Mouse (Mus musculus): ENCODE measurements around the gene Etv2. TPM values are rescaled to one million over a fixed set of nuclear protein-coding genes. Genes with fewer than 3 reads are reported as not detected.

Gene Etv2
- not detected for polyA plus RNA-seq (2014; fragmentation: Illumina TruSeq; extraction: RNeasy Lipid Tissue Mini Kit (QIAGEN cat#74804); ENCODE audit: insufficient read depth, low read depth, low replicate concordance)

GRCm38 (mm10) chr7:30635752-30636151 lies at the start of gene Etv2:
TSS of gene Etv2 (minus strand) at chr7:30635852.

DNA sequence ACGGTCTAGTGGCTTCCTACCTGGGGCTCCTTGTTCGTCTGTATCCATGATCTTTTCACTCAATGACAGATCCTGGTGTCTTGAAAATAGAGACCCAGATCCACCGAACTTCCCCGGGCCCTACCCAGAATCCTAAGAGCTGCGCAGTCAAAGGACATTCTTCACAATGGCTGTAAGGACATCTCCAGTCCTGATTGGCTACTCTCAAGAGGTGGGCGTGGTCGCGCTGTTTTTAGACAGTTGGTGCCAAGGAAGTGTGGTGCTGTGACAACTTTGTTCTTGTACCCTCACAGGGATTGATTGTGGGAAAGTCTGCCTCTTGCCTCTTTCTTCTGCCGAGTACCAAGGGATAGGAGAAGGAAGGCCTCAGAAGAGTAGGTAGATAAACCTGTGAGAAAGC lies 35.8 kb upstream of the Etv2 start, which contains the start of gene Pmis2:
Gene Pmis2, minus strand, starts transcription at position 126 of the 400 bp plus-strand sequence.

GRCm38 (mm10) chr7:30664529-30665200 lies 29.0 kb upstream of the Etv2 start, which contains the start of gene Haus5:
TSS of gene Haus5 (minus strand) at chr7:30664994.

GRCm38 (mm10) chr7:30649591-30650540 lies 14.2 kb upstream of the Etv2 start, which contains the start of gene Rbm42:
TSS of gene Rbm42 (minus strand) at chr7:30650317.

DNA sequence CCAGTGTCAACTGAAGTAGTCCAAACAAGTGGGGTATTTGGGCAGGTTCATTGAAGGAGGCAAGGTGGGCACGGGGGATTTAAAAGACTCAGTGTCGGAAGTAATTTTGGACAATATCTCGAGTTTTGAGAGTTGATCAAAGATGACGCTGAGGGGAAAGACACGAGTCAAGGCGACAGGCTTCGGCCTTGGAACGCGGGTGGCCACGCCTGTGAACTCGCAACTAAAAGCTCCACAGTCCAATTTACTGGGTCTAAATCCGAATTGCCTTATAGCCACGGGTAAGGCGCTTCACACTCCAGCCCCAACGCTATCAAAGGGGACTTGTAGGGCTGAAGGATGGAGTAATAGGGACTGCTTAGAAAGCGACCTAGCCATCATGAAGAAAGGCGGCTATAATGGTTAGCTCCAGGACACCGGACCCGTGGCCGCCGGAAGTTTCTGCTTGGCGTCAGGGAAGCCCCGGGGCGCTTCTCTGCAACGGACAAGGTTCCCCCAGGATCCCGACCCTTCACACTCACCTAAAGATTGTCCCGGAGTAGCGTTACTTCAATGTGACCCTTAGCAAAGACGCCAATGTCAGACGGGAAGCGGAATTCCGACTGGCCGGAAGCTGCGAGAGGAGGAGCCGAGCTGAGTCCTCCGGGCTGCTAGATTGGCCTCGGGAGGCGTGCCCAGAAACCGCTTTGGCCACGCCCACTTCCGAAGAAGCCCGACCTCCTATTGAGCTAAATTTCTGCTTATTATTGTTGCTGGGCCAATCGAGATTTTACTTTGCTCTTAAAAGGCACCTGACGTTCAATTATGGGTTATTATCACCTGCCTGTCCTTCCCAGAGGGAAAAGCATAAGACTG lies 9.9 kb downstream of the Etv2 start, which contains the start of gene Cox6b1:
Gene Cox6b1, minus strand, starts transcription at position 622 of the 855 bp plus-strand sequence.

DNA sequence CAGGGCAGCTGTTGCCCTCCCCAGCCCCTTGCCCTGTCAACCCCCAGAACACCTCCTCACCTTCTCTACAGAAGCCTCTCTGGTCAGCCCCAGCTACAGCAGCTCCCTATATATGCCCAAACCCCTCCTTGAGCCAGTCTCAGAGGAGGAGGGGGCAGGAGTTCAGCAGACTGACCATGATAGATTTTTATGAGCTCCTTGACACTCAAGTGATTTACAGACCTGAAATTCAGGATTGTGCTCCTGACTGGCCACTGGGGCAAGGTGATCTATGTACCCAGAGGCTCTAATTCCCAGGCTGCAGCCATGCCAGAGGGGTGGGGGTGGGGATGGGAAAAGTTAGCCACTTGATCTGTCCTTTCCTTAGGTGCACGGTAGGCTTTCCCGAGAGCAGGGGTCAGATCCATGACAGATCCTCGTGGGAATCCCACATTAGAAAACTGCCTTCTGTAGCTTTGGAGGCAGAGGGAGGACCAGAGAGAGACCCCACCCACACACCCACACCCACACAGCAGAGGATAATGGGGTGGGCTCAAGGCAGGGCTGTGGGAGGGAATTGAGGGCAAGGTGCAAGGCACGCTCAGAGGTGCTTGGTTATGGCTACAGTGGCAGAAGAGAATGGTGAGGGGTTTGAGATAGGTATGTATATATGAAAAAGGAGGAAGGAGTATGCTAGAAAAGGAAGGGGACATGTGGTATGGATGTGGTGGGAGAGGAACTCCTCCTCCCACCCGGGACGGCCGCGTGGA lies 22.8 kb downstream of the Etv2 start, which contains the start of gene Upk1a:
Gene Upk1a, minus strand, starts transcription at position 194 of the 749 bp plus-strand sequence.

DNA sequence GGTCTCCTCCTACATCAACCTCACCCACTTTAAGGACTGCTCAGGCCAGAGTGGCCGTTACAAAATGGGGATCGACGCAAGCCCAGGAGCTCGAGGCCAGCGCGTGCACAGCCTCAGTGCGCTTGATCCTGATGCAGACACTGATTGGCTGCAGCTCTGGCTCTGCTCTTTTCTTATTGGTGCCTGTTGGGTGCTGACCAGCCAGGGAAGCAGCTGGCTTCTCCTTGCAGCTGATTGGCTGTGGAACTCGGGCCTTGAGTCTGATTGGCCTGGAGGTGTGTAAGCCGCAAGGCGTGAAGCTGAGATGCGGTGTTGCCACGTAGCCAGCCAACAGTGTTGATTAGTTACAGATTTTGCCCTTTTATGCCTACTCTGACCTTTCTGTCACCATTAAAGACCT lies 36.9 kb downstream of the Etv2 start, which contains the start of gene Zbtb32:
Gene Zbtb32, minus strand, starts transcription at position 124 of the 400 bp plus-strand sequence.

DNA sequence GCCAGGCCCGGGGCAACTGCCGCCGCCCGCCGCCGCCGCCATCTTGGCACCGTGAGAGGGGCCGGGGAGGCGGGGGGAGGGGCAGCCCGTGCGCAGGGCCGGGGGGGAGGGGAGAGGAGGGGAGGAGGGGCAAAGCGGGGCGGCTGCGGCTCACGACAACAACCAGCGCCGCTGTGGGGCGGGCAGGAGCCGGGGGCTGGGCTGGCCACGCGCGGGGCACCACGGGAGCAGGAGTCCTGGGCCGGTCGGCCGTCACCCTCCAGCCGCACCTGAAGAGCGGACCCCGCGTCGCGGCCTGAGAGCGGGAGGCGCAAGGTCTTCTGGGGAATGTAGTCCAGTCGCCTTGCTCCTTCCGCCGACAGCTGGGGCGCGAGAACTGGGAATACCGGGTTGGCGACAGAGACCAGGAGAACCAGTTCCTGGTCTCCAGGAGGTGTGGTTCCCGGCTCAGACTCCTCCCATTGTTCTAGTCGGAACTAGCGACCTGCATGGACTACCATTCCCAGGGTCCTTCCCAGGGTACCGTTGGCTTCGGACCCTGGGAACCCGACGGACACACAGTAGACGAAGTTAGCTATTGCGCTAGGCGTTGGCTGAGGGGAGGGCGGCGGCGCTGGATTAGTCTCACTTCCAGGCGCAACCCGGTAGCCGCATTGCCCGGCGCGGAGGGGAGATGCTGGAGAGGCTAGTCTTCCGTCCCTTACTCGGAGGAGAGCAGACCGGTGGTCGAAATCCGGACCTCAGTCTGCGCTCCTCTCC lies 46.8 kb downstream of the Etv2 start, which contains the start of gene Kmt2b:
Gene Kmt2b, minus strand, starts transcription at position 51 of the 759 bp plus-strand sequence.

Other genes starting within 250 kb of the Etv2 start
- gene Tyrobp, start 222.1 kb downstream of the Etv2 start, polyA plus RNA-seq (2014; fragmentation: Illumina TruSeq; extraction: RNeasy Lipid Tissue Mini Kit (QIAGEN cat#74804); ENCODE audit: insufficient read depth, low read depth, low replicate concordance): 345 TPM
- 19.1 TPM for gene Hcst, start 216.0 kb downstream of the Etv2 start, polyA plus RNA-seq (2014; fragmentation: Illumina TruSeq; extraction: RNeasy Lipid Tissue Mini Kit (QIAGEN cat#74804); ENCODE audit: insufficient read depth, low read depth, low replicate concordance)
- 3.7 TPM for gene Nfkbid, start 214.1 kb downstream of the Etv2 start, polyA plus RNA-seq (2014; fragmentation: Illumina TruSeq; extraction: RNeasy Lipid Tissue Mini Kit (QIAGEN cat#74804); ENCODE audit: insufficient read depth, low read depth, low replicate concordance)
- gene Aplp1, start 190.3 kb downstream of the Etv2 start, polyA plus RNA-seq (2014; fragmentation: Illumina TruSeq; extraction: RNeasy Lipid Tissue Mini Kit (QIAGEN cat#74804); ENCODE audit: insufficient read depth, low read depth, low replicate concordance): 5.0 TPM
- gene Kirrel2, start 178.2 kb downstream of the Etv2 start, polyA plus RNA-seq (2014; fragmentation: Illumina TruSeq; extraction: RNeasy Lipid Tissue Mini Kit (QIAGEN cat#74804); ENCODE audit: insufficient read depth, low read depth, low replicate concordance): not detected
- not detected for gene Nphs1, start 177.5 kb downstream of the Etv2 start, polyA plus RNA-seq (2014; fragmentation: Illumina TruSeq; extraction: RNeasy Lipid Tissue Mini Kit (QIAGEN cat#74804); ENCODE audit: insufficient read depth, low read depth, low replicate concordance)
- gene Prodh2, start 142.2 kb downstream of the Etv2 start, polyA plus RNA-seq (2014; fragmentation: Illumina TruSeq; extraction: RNeasy Lipid Tissue Mini Kit (QIAGEN cat#74804); ENCODE audit: insufficient read depth, low read depth, low replicate concordance): not detected
- gene Arhgap33, start 100.8 kb downstream of the Etv2 start, polyA plus RNA-seq (2014; fragmentation: Illumina TruSeq; extraction: RNeasy Lipid Tissue Mini Kit (QIAGEN cat#74804); ENCODE audit: insufficient read depth, low read depth, low replicate concordance): 1.8 TPM
- 15.7 TPM for gene Hspb6, start 83.7 kb downstream of the Etv2 start, polyA plus RNA-seq (2014; fragmentation: Illumina TruSeq; extraction: RNeasy Lipid Tissue Mini Kit (QIAGEN cat#74804); ENCODE audit: insufficient read depth, low read depth, low replicate concordance)
- 3.8 TPM for gene Proser3, start 83.6 kb downstream of the Etv2 start, polyA plus RNA-seq (2014; fragmentation: Illumina TruSeq; extraction: RNeasy Lipid Tissue Mini Kit (QIAGEN cat#74804); ENCODE audit: insufficient read depth, low read depth, low replicate concordance)
- gene Lin37, start 76.0 kb downstream of the Etv2 start, polyA plus RNA-seq (2014; fragmentation: Illumina TruSeq; extraction: RNeasy Lipid Tissue Mini Kit (QIAGEN cat#74804); ENCODE audit: insufficient read depth, low read depth, low replicate concordance): 24.8 TPM
- 48.6 TPM for gene U2af1l4, start 72.6 kb downstream of the Etv2 start, polyA plus RNA-seq (2014; fragmentation: Illumina TruSeq; extraction: RNeasy Lipid Tissue Mini Kit (QIAGEN cat#74804); ENCODE audit: insufficient read depth, low read depth, low replicate concordance)
- 3.4 TPM for gene Gm49396, start 72.5 kb downstream of the Etv2 start, polyA plus RNA-seq (2014; fragmentation: Illumina TruSeq; extraction: RNeasy Lipid Tissue Mini Kit (QIAGEN cat#74804); ENCODE audit: insufficient read depth, low read depth, low replicate concordance)
- gene Psenen, start 72.2 kb downstream of the Etv2 start, polyA plus RNA-seq (2014; fragmentation: Illumina TruSeq; extraction: RNeasy Lipid Tissue Mini Kit (QIAGEN cat#74804); ENCODE audit: insufficient read depth, low read depth, low replicate concordance): 190 TPM
- 8.4 TPM for gene Igflr1, start 70.4 kb downstream of the Etv2 start, polyA plus RNA-seq (2014; fragmentation: Illumina TruSeq; extraction: RNeasy Lipid Tissue Mini Kit (QIAGEN cat#74804); ENCODE audit: insufficient read depth, low read depth, low replicate concordance)
- gene Kmt2b, start 47.1 kb downstream of the Etv2 start, polyA plus RNA-seq (2014; fragmentation: Illumina TruSeq; extraction: RNeasy Lipid Tissue Mini Kit (QIAGEN cat#74804); ENCODE audit: insufficient read depth, low read depth, low replicate concordance): 8.2 TPM
- 2.5 TPM for gene Zbtb32, start 36.9 kb downstream of the Etv2 start, polyA plus RNA-seq (2014; fragmentation: Illumina TruSeq; extraction: RNeasy Lipid Tissue Mini Kit (QIAGEN cat#74804); ENCODE audit: insufficient read depth, low read depth, low replicate concordance)
- 2.1 TPM for gene Upk1a, start 23.0 kb downstream of the Etv2 start, polyA plus RNA-seq (2014; fragmentation: Illumina TruSeq; extraction: RNeasy Lipid Tissue Mini Kit (QIAGEN cat#74804); ENCODE audit: insufficient read depth, low read depth, low replicate concordance)
- gene Cox6b1, start 9.7 kb downstream of the Etv2 start, polyA plus RNA-seq (2014; fragmentation: Illumina TruSeq; extraction: RNeasy Lipid Tissue Mini Kit (QIAGEN cat#74804); ENCODE audit: insufficient read depth, low read depth, low replicate concordance): 694 TPM
- 62.6 TPM for gene Rbm42, start 14.5 kb upstream of the Etv2 start, polyA plus RNA-seq (2014; fragmentation: Illumina TruSeq; extraction: RNeasy Lipid Tissue Mini Kit (QIAGEN cat#74804); ENCODE audit: insufficient read depth, low read depth, low replicate concordance)
- gene Haus5, start 29.1 kb upstream of the Etv2 start, polyA plus RNA-seq (2014; fragmentation: Illumina TruSeq; extraction: RNeasy Lipid Tissue Mini Kit (QIAGEN cat#74804); ENCODE audit: insufficient read depth, low read depth, low replicate concordance): 7.4 TPM
- gene Pmis2, start 35.8 kb upstream of the Etv2 start, polyA plus RNA-seq (2014; fragmentation: Illumina TruSeq; extraction: RNeasy Lipid Tissue Mini Kit (QIAGEN cat#74804); ENCODE audit: insufficient read depth, low read depth, low replicate concordance): not detected
- gene 2200002J24Rik, start 63.1 kb upstream of the Etv2 start, polyA plus RNA-seq (2014; fragmentation: Illumina TruSeq; extraction: RNeasy Lipid Tissue Mini Kit (QIAGEN cat#74804); ENCODE audit: insufficient read depth, low read depth, low replicate concordance): not detected
- gene Atp4a, start 76.4 kb upstream of the Etv2 start, polyA plus RNA-seq (2014; fragmentation: Illumina TruSeq; extraction: RNeasy Lipid Tissue Mini Kit (QIAGEN cat#74804); ENCODE audit: insufficient read depth, low read depth, low replicate concordance): not detected
- gene Tmem147, start 93.7 kb upstream of the Etv2 start, polyA plus RNA-seq (2014; fragmentation: Illumina TruSeq; extraction: RNeasy Lipid Tissue Mini Kit (QIAGEN cat#74804); ENCODE audit: insufficient read depth, low read depth, low replicate concordance): 100 TPM
- not detected for gene Gapdhs, start 107.8 kb upstream of the Etv2 start, polyA plus RNA-seq (2014; fragmentation: Illumina TruSeq; extraction: RNeasy Lipid Tissue Mini Kit (QIAGEN cat#74804); ENCODE audit: insufficient read depth, low read depth, low replicate concordance)
- 17.0 TPM for gene Sbsn, start 115.6 kb upstream of the Etv2 start, polyA plus RNA-seq (2014; fragmentation: Illumina TruSeq; extraction: RNeasy Lipid Tissue Mini Kit (QIAGEN cat#74804); ENCODE audit: insufficient read depth, low read depth, low replicate concordance)
- gene Dmkn, start 127.9 kb upstream of the Etv2 start, polyA plus RNA-seq (2014; fragmentation: Illumina TruSeq; extraction: RNeasy Lipid Tissue Mini Kit (QIAGEN cat#74804); ENCODE audit: insufficient read depth, low read depth, low replicate concordance): 66.8 TPM
- gene Krtdap, start 152.0 kb upstream of the Etv2 start, polyA plus RNA-seq (2014; fragmentation: Illumina TruSeq; extraction: RNeasy Lipid Tissue Mini Kit (QIAGEN cat#74804); ENCODE audit: insufficient read depth, low read depth, low replicate concordance): not detected
- gene Ffar2, start 187.9 kb upstream of the Etv2 start, polyA plus RNA-seq (2014; fragmentation: Illumina TruSeq; extraction: RNeasy Lipid Tissue Mini Kit (QIAGEN cat#74804); ENCODE audit: insufficient read depth, low read depth, low replicate concordance): 1.6 TPM
- gene Ffar3, start 220.3 kb upstream of the Etv2 start, polyA plus RNA-seq (2014; fragmentation: Illumina TruSeq; extraction: RNeasy Lipid Tissue Mini Kit (QIAGEN cat#74804); ENCODE audit: insufficient read depth, low read depth, low replicate concordance): not detected
- 0.51 TPM for gene Ffar1, start 225.7 kb upstream of the Etv2 start, polyA plus RNA-seq (2014; fragmentation: Illumina TruSeq; extraction: RNeasy Lipid Tissue Mini Kit (QIAGEN cat#74804); ENCODE audit: insufficient read depth, low read depth, low replicate concordance)
- gene Cd22, start 244.5 kb upstream of the Etv2 start, polyA plus RNA-seq (2014; fragmentation: Illumina TruSeq; extraction: RNeasy Lipid Tissue Mini Kit (QIAGEN cat#74804); ENCODE audit: insufficient read depth, low read depth, low replicate concordance): 9.9 TPM

All from lung, adult 10 weeks (tissue).